Mouse (Mus musculus) hindbrain, embryonic 14.5 days (tissue): ENCODE measurements around the gene Ncl. TPM values are rescaled to one million over a fixed set of nuclear protein-coding genes. Genes with fewer than 3 reads are reported as not detected.

Experiments used
- ATAC-seq: fragments of 200-750 bp; cut with Nextera tagmentation; 2 replicates; pipeline ENCODE4 v1.8.0; 2017; ENCODE audit warnings: moderate number of reproducible peaks, mild to moderate bottlenecking, moderate TSS enrichment, moderate library complexity; ENCODE audit not compliant: low FRiP score
- DNase-seq: peaks from one replicate; pipeline ENCODE4 v3.0.0-alpha.2; 2015; ENCODE audit warnings: low spot score
- H3K27ac ChIP-seq: fragments of 300-500 bp; sonication (generic); 2 replicates; pipeline ENCODE4 v1.5.1; 2014; ENCODE audit warnings: mild to moderate bottlenecking, moderate library complexity
- H3K27me3 ChIP-seq: fragments of 300-500 bp; sonication (generic); 2 replicates; pipeline ENCODE4 v1.6.1; 2014; ENCODE audit warnings: mild to moderate bottlenecking, low read length, mixed read lengths; ENCODE audit not compliant: control insufficient read depth, insufficient read depth
- H3K36me3 ChIP-seq: fragments of 300-500 bp; sonication (generic); replicated peaks from 2 replicates; pipeline ENCODE4 v1.6.1; 2014; ENCODE audit not compliant: control insufficient read depth, insufficient read depth
- H3K4me1 ChIP-seq: fragments of 300-500 bp; sonication (generic); replicated peaks from 2 replicates; pipeline ENCODE4 v1.6.1; 2014; ENCODE audit warnings: antibody characterized with exemption, low read length, mixed read lengths; ENCODE audit not compliant: control insufficient read depth, insufficient read depth
- H3K4me2 ChIP-seq: fragments of 300-500 bp; sonication (generic); replicated peaks from 2 replicates; pipeline ENCODE4 v1.6.1; 2014; ENCODE audit warnings: mild to moderate bottlenecking, moderate library complexity
- H3K4me3 ChIP-seq: fragments of 300-500 bp; sonication (generic); replicated peaks from 2 replicates; pipeline ENCODE4 v1.5.1; 2014; ENCODE audit warnings: mild to moderate bottlenecking, low read length
- H3K9ac ChIP-seq: fragments of 300-500 bp; sonication (generic); 2 replicates; pipeline ENCODE4 v1.6.1; 2014
- H3K9me3 ChIP-seq: fragments of 300-500 bp; sonication (generic); 2 replicates; pipeline ENCODE4 v1.6.1; 2016; ENCODE audit warnings: low read length; ENCODE audit not compliant: control insufficient read depth
- WGBS: fragments of 180-500 bp; shearing (Covaris S2); extraction: QIAGEN DNeasy Blood & Tissue Kit; methylation state at CpG from one replicate; pipeline ENCODE4 v1.1.7; 2014; 5-methylcytosine and 5-hydroxymethylcytosine counted together
- polyA plus RNA-seq: library from polyadenylated mRNA; unstranded; fragments of >200 nt; fragmentation: Nextera tagmentation; extraction: Ambion mirVana; gene quantifications from 2 replicates; pipeline ENCODE4 v1.2.1, GENCODE M21; 2014

The Ncl gene
- polyA plus RNA-seq, 1 experiment from 2014 or later: 144 TPM

DNA sequence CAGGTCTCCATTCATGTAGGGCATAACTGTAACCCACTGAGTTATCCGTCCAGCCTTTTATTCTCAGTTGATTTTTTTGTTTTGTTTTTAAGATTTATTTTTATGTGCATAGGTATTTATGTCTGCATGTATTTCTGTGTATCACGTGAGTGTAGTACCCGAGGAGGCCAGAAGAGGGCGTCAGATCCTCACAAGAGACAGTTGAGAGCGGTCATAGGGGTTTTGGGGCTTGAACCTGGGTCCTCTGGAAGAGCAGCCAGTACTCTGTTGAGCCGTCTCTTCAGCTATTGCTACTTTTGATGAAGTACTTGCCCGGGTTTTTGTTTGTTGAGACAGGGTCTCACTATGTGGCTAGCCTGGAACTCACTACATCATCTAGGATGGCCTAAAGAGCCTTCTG, 36.7 kb upstream of the Ncl start:
- 69% methylated on average over 7 of the region's 7 CpGs for WGBS
- Histone ChIP-seq H3K27ac (no peak overlapping the region), H3K4me3 (no peak overlapping the region), H3K9ac (no peak overlapping the region), H3K36me3 (no peaks in the 10 kb centered on the region), H3K9me3 (no peaks in the 10 kb centered on the region), H3K27me3 (no peaks in the 10 kb centered on the region), H3K4me2 (no peak overlapping the region), H3K4me1 (no peaks in the 10 kb centered on the region)
- ATAC-seq: no peak
- no peak for DNase-seq

- DNase-seq (no peak), ATAC-seq (no peak)
- WGBS: 90% methylated on average over 3 of the region's 3 CpGs
- H3K36me3 ChIP-seq: no peaks in the 10 kb centered on the region
- H3K9ac ChIP-seq: no peak overlapping the region
- H3K27me3 ChIP-seq: no peaks in the 10 kb centered on the region
- H3K4me2 ChIP-seq: no peak overlapping the region
- H3K9me3 ChIP-seq: no peaks in the 10 kb centered on the region
- H3K4me3 ChIP-seq: no peak overlapping the region
- no peaks in the 10 kb centered on the region for H3K4me1 ChIP-seq
- H3K27ac ChIP-seq: no peak overlapping the region
Observed at GRCm38 (mm10) chr1:86394246-86394645, 35.0 kb upstream of the Ncl start.

- H3K9me3 ChIP-seq: no peaks in the 10 kb centered on the region
- DNase-seq: no peak
- H3K4me1 ChIP-seq: no peaks in the 10 kb centered on the region
- no peak overlapping the region for H3K9ac ChIP-seq
- 91% methylated on average over 3 of the region's 3 CpGs for WGBS
- H3K36me3 ChIP-seq: no peaks in the 10 kb centered on the region
- no peaks in the 10 kb centered on the region for H3K27me3 ChIP-seq
- H3K27ac ChIP-seq: no peak overlapping the region
- no peak overlapping the region for H3K4me3 ChIP-seq
- no peak for ATAC-seq
- H3K4me2 ChIP-seq: no peak overlapping the region
Observed at GRCm38 (mm10) chr1:86393219-86393618, 34.0 kb upstream of the Ncl start.

GRCm38 (mm10) chr1:86391425-86391824, 32.2 kb upstream of the Ncl start:
- Histone ChIP-seq H3K36me3 (no peaks in the 10 kb centered on the region), H3K27me3 (no peaks in the 10 kb centered on the region), H3K4me2 (no peak overlapping the region), H3K4me3 (no peak overlapping the region), H3K9me3 (no peaks in the 10 kb centered on the region), H3K27ac (no peak overlapping the region), H3K4me1 (no peaks in the 10 kb centered on the region), H3K9ac (no peak overlapping the region)
- 68% methylated on average over 2 of the region's 2 CpGs for WGBS
- no peak for ATAC-seq
- DNase-seq: no peak

DNA sequence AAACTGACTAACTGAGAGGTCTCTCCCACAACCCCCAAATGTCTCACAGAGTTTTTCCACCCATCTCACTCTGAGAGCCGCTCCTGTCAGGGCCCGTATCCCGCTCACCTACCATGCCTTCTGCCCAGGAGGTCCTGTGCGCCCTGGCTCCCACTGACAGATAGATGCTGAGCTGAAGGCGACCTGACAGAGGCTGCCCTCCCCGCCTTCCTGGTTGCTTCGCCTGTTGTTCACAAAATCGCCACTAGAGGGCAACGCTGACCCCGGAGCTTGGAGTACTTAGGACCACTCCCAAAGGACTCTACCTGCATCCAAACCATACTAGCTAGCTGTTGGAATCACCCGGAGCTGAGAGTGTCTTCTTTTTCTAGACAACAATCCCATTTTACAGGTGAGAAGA, 30.0 kb upstream of the Ncl start:
- H3K9ac ChIP-seq: no peak overlapping the region
- no peaks in the 10 kb centered on the region for H3K36me3 ChIP-seq
- H3K9me3 ChIP-seq: no peaks in the 10 kb centered on the region
- no peak overlapping the region for H3K27ac ChIP-seq
- no peak overlapping the region for H3K4me3 ChIP-seq
- no peaks in the 10 kb centered on the region for H3K27me3 ChIP-seq
- peak; percentile 71 for ATAC-seq
- DNase-seq: peak; percentile 78
- 3% methylated on average over 11 of the region's 11 CpGs for WGBS
- H3K4me1 ChIP-seq: no peaks in the 10 kb centered on the region
- no peak overlapping the region for H3K4me2 ChIP-seq

DNA sequence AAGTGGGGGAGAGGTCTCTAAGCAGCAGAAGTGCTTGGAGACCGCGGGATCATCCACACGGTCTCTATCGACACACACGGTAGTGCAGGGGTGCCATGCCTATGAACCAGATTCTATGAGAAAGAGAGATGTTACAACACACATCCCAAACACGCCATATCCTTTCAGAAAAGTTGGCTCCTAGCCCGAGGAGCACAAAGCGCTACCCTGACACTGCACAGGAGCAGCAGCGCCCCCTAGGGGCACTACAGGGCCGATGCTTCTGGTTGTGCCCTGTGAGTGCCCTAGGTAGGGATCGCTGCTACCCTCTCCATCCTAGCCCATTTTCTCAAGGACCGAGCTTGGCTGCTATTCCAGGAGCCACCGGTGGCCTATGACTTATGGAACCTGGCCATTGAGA, 21.8 kb upstream of the Ncl start:
- no peaks in the 10 kb centered on the region for H3K4me1 ChIP-seq
- no peak overlapping the region for H3K27ac ChIP-seq
- 27% methylated on average over 13 of the region's 13 CpGs for WGBS
- DNase-seq: no peak
- H3K4me3 ChIP-seq: no peak overlapping the region
- no peak overlapping the region for H3K4me2 ChIP-seq
- H3K36me3 ChIP-seq: no peaks in the 10 kb centered on the region
- no peaks in the 10 kb centered on the region for H3K9me3 ChIP-seq
- no peaks in the 10 kb centered on the region for H3K27me3 ChIP-seq
- H3K9ac ChIP-seq: no peak overlapping the region
- no peak for ATAC-seq

GRCm38 (mm10) chr1:86379161-86379569, 20.0 kb upstream of the Ncl start:
- DNase-seq (no peak), ATAC-seq (no peak)
- H3K27me3 ChIP-seq: no peaks in the 10 kb centered on the region
- no peaks in the 10 kb centered on the region for H3K4me1 ChIP-seq
- H3K36me3 ChIP-seq: no peaks in the 10 kb centered on the region
- no peak overlapping the region for H3K4me2 ChIP-seq
- H3K4me3 ChIP-seq: no peak overlapping the region
- 80% methylated on average over 9 of the region's 9 CpGs for WGBS
- no peak overlapping the region for H3K27ac ChIP-seq
- H3K9ac ChIP-seq: no peak overlapping the region
- H3K9me3 ChIP-seq: no peaks in the 10 kb centered on the region

DNA sequence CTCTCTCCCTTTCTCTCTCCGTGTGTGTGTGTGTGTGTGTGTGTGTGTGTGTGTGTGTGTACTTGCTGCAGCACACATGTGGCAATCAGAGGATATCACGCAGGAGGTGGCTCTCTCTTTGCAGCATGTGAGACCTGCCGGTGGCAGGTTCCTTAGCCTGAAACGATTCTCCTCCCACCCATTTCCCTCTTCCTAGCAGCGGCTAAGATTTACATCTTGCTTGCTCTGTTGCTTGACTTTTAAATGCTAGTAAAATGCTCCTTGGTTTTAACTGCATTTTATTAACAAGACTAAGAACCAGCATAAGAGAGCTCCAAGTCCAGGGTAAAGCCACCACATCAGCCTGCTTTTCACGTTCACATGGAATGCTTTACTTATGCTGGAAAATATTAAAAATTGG, 19.5 kb upstream of the Ncl start:
- ATAC-seq (no peak), DNase-seq (no peak)
- 75% methylated on average over 5 of the region's 6 CpGs for WGBS
- no peak overlapping the region for H3K9ac ChIP-seq
- H3K4me3 ChIP-seq: no peak overlapping the region
- H3K4me2 ChIP-seq: no peak overlapping the region
- H3K9me3 ChIP-seq: no peaks in the 10 kb centered on the region
- H3K36me3 ChIP-seq: no peaks in the 10 kb centered on the region
- no peaks in the 10 kb centered on the region for H3K4me1 ChIP-seq
- H3K27me3 ChIP-seq: no peaks in the 10 kb centered on the region
- H3K27ac ChIP-seq: no peak overlapping the region

DNA sequence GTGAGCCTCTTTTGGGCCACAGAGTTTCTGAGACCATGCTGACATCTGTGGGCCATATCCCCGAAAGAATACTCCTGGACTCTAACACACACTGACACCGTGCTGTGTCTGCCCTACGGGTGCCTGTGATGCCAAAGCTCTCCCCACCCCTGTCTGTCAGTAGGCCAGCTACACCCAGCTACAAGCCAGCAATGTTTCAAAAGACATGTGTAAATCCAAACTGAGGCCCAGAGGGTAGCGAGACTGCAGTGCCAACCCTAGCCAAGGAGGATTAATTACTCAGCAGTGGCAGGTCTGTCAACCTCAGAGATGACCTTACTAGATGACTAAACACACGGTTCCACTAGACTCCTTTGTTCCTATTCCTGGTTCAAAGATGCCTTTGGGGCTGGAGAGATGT, 17.2 kb upstream of the Ncl start:
- H3K4me3 ChIP-seq: no peak overlapping the region
- H3K36me3 ChIP-seq: no peaks in the 10 kb centered on the region
- no peak overlapping the region for H3K9ac ChIP-seq
- H3K4me2 ChIP-seq: no peak overlapping the region
- no peaks in the 10 kb centered on the region for H3K27me3 ChIP-seq
- no peak overlapping the region for H3K27ac ChIP-seq
- no peaks in the 10 kb centered on the region for H3K4me1 ChIP-seq
- no peak for ATAC-seq
- WGBS: 77% methylated on average over 5 of the region's 5 CpGs
- no peaks in the 10 kb centered on the region for H3K9me3 ChIP-seq
- no peak for DNase-seq

DNA sequence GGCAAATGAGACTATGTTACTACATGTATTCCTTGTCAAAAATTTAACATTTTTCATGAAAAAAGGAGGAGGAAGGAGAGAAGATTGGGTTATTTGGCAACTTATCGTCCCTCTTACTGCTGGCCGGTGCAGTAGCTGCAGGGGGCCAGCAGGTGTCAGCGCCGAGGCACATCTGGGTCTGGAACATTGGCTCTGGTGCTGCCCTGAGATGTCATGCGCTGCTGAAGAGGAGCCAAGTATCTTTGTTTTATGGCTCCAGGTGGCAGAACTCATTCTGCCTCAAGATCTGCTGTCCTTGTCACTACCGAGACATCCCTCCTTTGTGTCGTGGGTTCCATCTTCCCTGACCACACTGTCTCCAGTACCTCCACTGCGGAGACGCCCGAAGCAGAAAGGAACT, 12.8 kb upstream of the Ncl start:
- H3K4me2 ChIP-seq: no peak overlapping the region
- DNase-seq (peak; percentile 46), ATAC-seq (0 out of 2 replicates have a peak, but pooled peaks have one; percentile 43)
- H3K9ac ChIP-seq: no peak overlapping the region
- no peak overlapping the region for H3K27ac ChIP-seq
- 48% methylated on average over 10 of the region's 10 CpGs for WGBS
- no peaks in the 10 kb centered on the region for H3K36me3 ChIP-seq
- H3K4me3 ChIP-seq: no peak overlapping the region
- no peaks in the 10 kb centered on the region for H3K27me3 ChIP-seq
- H3K9me3 ChIP-seq: 0 out of 2 replicates have a peak, but pooled peaks cover 4% of the 10 kb centered on the region
- H3K4me1 ChIP-seq: no peaks in the 10 kb centered on the region
